Comparison of ENCODE assay signal across 9 mouse cellular contexts in the genomic region with DNA sequence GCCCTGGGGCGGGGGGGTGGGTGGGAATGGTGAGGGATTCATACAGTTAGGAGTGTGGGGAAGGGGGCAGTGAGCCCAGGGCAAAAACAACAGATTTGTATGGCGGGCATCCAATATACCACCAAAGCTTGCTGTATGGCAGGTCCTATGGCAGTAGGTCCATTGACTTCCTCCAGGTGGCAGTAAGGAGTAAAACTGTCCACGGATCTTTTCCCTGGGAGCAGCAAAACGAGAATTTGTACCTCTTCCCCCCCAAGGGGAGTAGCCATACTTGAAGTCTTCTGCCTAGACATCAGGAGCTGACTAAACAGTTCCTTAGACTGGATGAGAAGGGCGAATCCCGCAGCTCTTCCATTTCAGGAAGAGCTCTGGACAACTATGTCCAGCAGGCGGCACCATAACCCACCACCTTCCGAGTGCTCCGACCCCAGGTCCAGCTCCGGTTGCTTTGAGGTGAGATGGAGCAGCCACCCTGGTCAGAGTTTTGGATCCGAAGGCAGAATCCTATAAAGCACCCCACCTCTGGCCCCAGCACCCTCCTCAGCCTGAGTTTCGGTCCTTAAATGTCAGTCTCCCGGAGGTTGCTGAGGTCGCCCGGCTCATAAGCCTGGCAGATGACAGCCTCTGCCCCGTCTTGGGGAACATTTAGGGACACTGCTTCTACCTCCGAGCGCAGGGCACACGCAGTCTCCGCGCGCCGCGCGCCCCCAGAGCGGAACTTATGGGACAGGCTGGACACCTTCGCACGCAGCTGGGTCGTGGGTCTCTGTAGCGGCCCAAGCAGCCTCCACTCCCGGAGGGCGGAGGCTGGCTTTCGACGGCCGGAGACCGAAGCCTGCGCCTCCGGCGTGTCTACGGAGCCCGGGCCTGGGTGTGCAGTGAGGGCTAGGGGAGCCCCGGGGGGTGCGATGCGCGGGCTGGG. TPM values are rescaled to one million over a fixed set of nuclear protein-coding genes. Genes with fewer than 3 reads are reported as not detected.
DNase-seq lines count a peak whose midpoint lies in the region; ATAC-seq and TF ChIP-seq lines count a peak whose summit lies in the region.
"Had no signal": no experiment of that assay in that cellular context is flagged by ENCODE, and none has a peak within 500 bp of the region (broad histone marks: within the 10 kb centered on the region; RNA-seq: fewer than 3 reads in every experiment).

No protein-coding gene starts in this region.

- peak; percentile 54 for DNase-seq in right cerebral cortex, adult 18-20 months
- DNase-seq in right cerebral cortex, postnatal 36 days (ENCODE audit: low spot score in 2 of 2): no peak
- DNase-seq in cerebellum, postnatal 25 days: peak; percentile 66 to 72
- DNase-seq in gastrocnemius, adult 2 months: peak; percentile 72
- peak; percentile 79 for DNase-seq in induced T-regulatory cell, adult 2 months (ENCODE audit: low read depth)
- peak; percentile 97 for DNase-seq in midbrain, embryonic 11.5 days (ENCODE audit: low spot score, missing footprints)
- peak; percentile 35 to 76 for DNase-seq in spleen, postnatal 4 days (ENCODE audit: low spot score in 2 of 2)

- H3K36me3 ChIP-seq in limb, embryonic 12.5 days: no peaks in the 10 kb centered on the region
- H3K36me3 ChIP-seq in midbrain, embryonic 11.5 days (ENCODE audit: control insufficient read depth, insufficient read depth, low read length): no peaks in the 10 kb centered on the region

- H3K27ac ChIP-seq in gastrocnemius, adult 2 months: peak overlapping the region; percentile 29
- H3K27ac ChIP-seq in limb, embryonic 12.5 days: no peak overlapping the region
- H3K27ac ChIP-seq in midbrain, embryonic 11.5 days (ENCODE audit: low read depth, low read length): no peak overlapping the region

- ATAC-seq in limb, embryonic 12.5 days (ENCODE audit: insufficient number of reproducible peaks, insufficient read depth, low FRiP score, low TSS enrichment, low read depth): no peak
- ATAC-seq in midbrain, embryonic 11.5 days (ENCODE audit: low FRiP score): peak; percentile 56

- intact Hi-C loops in gastrocnemius, adult 2 months (cut with DNase I): loop anchor here (2.0 to 10.0 kb wide), 3 partner anchors 227 to 399 kb away; no protein-coding TSS in a partner anchor

- H3K4me1 ChIP-seq in limb, embryonic 12.5 days (replicated peaks): peaks cover 14% of the 10 kb centered on the region
- H3K4me1 ChIP-seq in midbrain, embryonic 11.5 days (ENCODE audit: control insufficient read depth, insufficient read depth, low read length): peaks cover 6% of the 10 kb centered on the region; the same call in 1 of the 2 replicates

- TF ChIP-seq CTCF in gastrocnemius, adult 2 months (IDR thresholded peaks at IDR 0.05): peak; percentile 83

- peaks cover 63% of the 10 kb centered on the region for H3K27me3 ChIP-seq in limb, embryonic 12.5 days
- H3K27me3 ChIP-seq in midbrain, embryonic 11.5 days (ENCODE audit: control insufficient read depth, insufficient read depth, low read length): peaks cover 21% of the 10 kb centered on the region

- 2% methylated on average over 45 of the region's 45 CpGs for WGBS in limb, embryonic 12.5 days
- WGBS in midbrain, embryonic 11.5 days: 2% methylated on average over 45 of the region's 45 CpGs

- H3K4me2 ChIP-seq in limb, embryonic 12.5 days: peak overlapping the region; percentile 86
- peak overlapping the region; percentile 64 for H3K4me2 ChIP-seq in midbrain, embryonic 11.5 days

- peak overlapping the region; percentile 52; the same call in 1 of the 2 replicates for H3K9ac ChIP-seq in limb, embryonic 12.5 days (replicated peaks)
- H3K9ac ChIP-seq in midbrain, embryonic 11.5 days (ENCODE audit: low read length): peak overlapping the region; percentile 39; the same call in 1 of the 2 replicates

- peak overlapping the region; percentile 73 for H3K4me3 ChIP-seq in gastrocnemius, adult 2 months
- H3K4me3 ChIP-seq in limb, embryonic 12.5 days (replicated peaks): peak overlapping the region; percentile 50
- H3K4me3 ChIP-seq in midbrain, embryonic 11.5 days (ENCODE audit: low read depth, low read length): peak overlapping the region; percentile 37
- H3K4me3 ChIP-seq: erythroblast, embryonic 14.5 days had no signal

- no peaks in the 10 kb centered on the region for H3K9me3 ChIP-seq in limb, embryonic 12.5 days
- no peaks in the 10 kb centered on the region for H3K9me3 ChIP-seq in midbrain, embryonic 11.5 days (ENCODE audit: control insufficient read depth, low read length)

RNA-seq across cellular contexts. Expression of gene Adra1d, which starts 16.4 kb away (rescaled TPM):
- total RNA-seq in gastrocnemius, adult 2 months (2021): under 1 TPM; 0.54 to 0.73 TPM
- 0.18 TPM in 1 of 2 replicates, not detected in the other for polyA plus RNA-seq in limb, embryonic 12.5 days (2016; fragmentation: Nextera tagmentation; extraction: Ambion mirVana)
- polyA plus RNA-seq in midbrain, embryonic 11.5 days (2014; fragmentation: Nextera tagmentation; extraction: Ambion mirVana): 0.19 and 0.34 TPM in 2 replicates
- polyA plus RNA-seq: erythroblast, embryonic 14.5 days had no signal

RNA-seq across cellular contexts. Expression of gene Smox, which starts 54.4 kb away (rescaled TPM):
- total RNA-seq in gastrocnemius, adult 2 months (2021): 100 to 1,000 TPM in 1 of 2 experiments, 10 to 100 TPM in 1; 51.2 to 522 TPM
- polyA plus RNA-seq in limb, embryonic 12.5 days (2016; fragmentation: Nextera tagmentation; extraction: Ambion mirVana): 85.5 and 96.5 TPM in 2 replicates
- 26.2 and 26.9 TPM in 2 replicates for polyA plus RNA-seq in midbrain, embryonic 11.5 days (2014; fragmentation: Nextera tagmentation; extraction: Ambion mirVana)

Comparison
In these comparisons a context has a peak if more than half of its experiments do, and no peak if none do; other contexts are left out.
1. DNase-seq: peak in right cerebral cortex, adult 18-20 months (single experiment), cerebellum, postnatal 25 days (2 of 2), gastrocnemius, adult 2 months (single experiment), induced T-regulatory cell, adult 2 months (single experiment), midbrain, embryonic 11.5 days (single experiment) and spleen, postnatal 4 days (2 of 2); none in right cerebral cortex, postnatal 36 days (0 of 2).
2. Peak in every context shown above with its lines, with median percentiles within 50 percentile points of each other: H3K4me3 ChIP-seq.